Mouse (Mus musculus) embryonic facial prominence, embryonic 14.5 days (tissue): ENCODE results near the gene Zdhhc6. TPM values are rescaled to one million over a fixed set of nuclear protein-coding genes. Genes with fewer than 3 reads are reported as not detected.

Experiments
- ATAC-seq: fragments of 200-750 bp; cut with Nextera tagmentation; 2 replicates; pipeline ENCODE4 v1.8.0; 2017; ENCODE audit warnings: low read depth, moderate number of reproducible peaks, moderate TSS enrichment
- DNase-seq: peaks from one replicate; pipeline ENCODE4 v3.0.0-alpha.2; 2015; ENCODE audit warnings: low spot score
- H3K27ac ChIP-seq: fragments of 300-500 bp; sonication (generic); replicated peaks from 2 replicates; pipeline ENCODE4 v1.5.1; 2014; ENCODE audit warnings: low read depth, mild to moderate bottlenecking, low read length, moderate library complexity
- H3K27me3 ChIP-seq: fragments of 300-500 bp; sonication (generic); replicated peaks from 2 replicates; pipeline ENCODE4 v1.6.1; 2014; ENCODE audit warnings: low read length; ENCODE audit not compliant: control insufficient read depth, insufficient read depth
- H3K36me3 ChIP-seq: fragments of 300-500 bp; sonication (generic); 2 replicates; pipeline ENCODE4 v1.6.1; 2014; ENCODE audit warnings: low read length, mixed read lengths; ENCODE audit not compliant: control insufficient read depth, insufficient read depth
- H3K4me1 ChIP-seq: fragments of 300-500 bp; sonication (generic); 2 replicates; pipeline ENCODE4 v1.6.1; 2014; ENCODE audit warnings: antibody characterized with exemption, low read length; ENCODE audit not compliant: control insufficient read depth, insufficient read depth
- H3K4me2 ChIP-seq: fragments of 300-500 bp; sonication (generic); 2 replicates; pipeline ENCODE4 v1.6.1; 2014; ENCODE audit warnings: low read depth, mild to moderate bottlenecking, low read length, moderate library complexity, mixed read lengths
- H3K4me3 ChIP-seq: fragments of 300-500 bp; sonication (generic); 2 replicates; pipeline ENCODE4 v1.5.1; 2014; ENCODE audit warnings: low read depth, mild to moderate bottlenecking, low read length
- H3K9ac ChIP-seq: fragments of 300-500 bp; sonication (generic); 2 replicates; pipeline ENCODE4 v1.6.1; 2014; ENCODE audit warnings: low read depth, mild to moderate bottlenecking, low read length, moderate library complexity, mixed read lengths
- H3K9me3 ChIP-seq: fragments of 300-500 bp; sonication (generic); 2 replicates; pipeline ENCODE4 v1.6.1; 2016; ENCODE audit warnings: low read length; ENCODE audit not compliant: control insufficient read depth
- WGBS: fragments of 180-500 bp; shearing (Covaris S2); extraction: QIAGEN DNeasy Blood & Tissue Kit; methylation state at CpG from one replicate; pipeline ENCODE4 v1.1.7; 2014; 5-methylcytosine and 5-hydroxymethylcytosine counted together
- polyA plus RNA-seq: library from polyadenylated mRNA; unstranded; fragments of >200 nt; fragmentation: Nextera tagmentation; extraction: Ambion mirVana; gene quantifications from 2 replicates; pipeline ENCODE4 v1.2.1, GENCODE M21; 2014

Gene Zdhhc6
- polyA plus RNA-seq, 1 experiment from 2014 or later: 73.2 TPM

DNA sequence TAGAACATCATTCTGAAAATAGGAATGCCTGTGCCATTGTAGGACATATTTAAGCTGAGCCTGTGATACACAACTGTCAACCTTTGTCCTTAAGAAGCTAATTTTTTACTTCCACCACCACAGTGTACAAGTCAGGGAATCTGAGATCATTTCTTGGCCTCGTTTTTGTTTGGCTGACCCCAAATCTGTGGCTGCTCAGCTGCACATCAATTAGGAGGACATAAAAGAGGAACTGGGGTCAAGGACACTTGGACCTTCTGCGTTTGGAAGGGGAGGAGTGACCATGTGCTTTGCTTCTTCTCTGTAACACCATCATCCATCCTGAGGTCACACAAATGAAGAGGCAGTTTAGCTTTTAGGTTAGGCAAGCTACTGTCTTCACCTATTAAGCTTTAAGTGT lies 79.8 kb downstream of the Zdhhc6 start:
- no peak overlapping the region for H3K4me3 ChIP-seq
- DNase-seq (no peak), ATAC-seq (no peak)
- no peak overlapping the region for H3K9ac ChIP-seq
- H3K9me3 ChIP-seq: no peaks in the 10 kb centered on the region
- H3K4me2 ChIP-seq: no peak overlapping the region
- H3K36me3 ChIP-seq: no peaks in the 10 kb centered on the region
- WGBS: 38% methylated on average over 2 of the region's 2 CpGs
- H3K27me3 ChIP-seq: no peaks in the 10 kb centered on the region
- H3K27ac ChIP-seq: no peak overlapping the region
- no peaks in the 10 kb centered on the region for H3K4me1 ChIP-seq

DNA sequence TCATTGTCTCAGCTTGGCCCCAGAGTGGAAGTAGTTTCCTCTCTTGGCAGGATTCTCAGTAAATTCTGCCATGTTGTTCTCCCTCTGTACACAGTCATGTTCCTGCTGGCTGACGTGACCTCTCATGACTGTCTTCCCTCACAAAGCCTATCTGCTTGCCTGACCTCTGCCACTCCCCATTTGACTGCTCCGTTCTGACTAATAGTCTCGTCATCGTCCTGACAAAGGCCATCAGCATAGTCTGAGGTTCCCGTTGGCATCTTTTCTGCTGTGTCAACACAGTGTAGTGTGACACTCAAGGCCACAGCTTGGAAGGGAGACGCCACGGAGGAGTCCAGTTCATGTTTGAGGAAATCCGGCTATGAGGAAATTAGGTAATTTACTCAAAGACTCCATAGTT lies 83.7 kb downstream of the Zdhhc6 start:
- no peak for ATAC-seq
- DNase-seq: peak; percentile 8
- H3K4me1 ChIP-seq: no peaks in the 10 kb centered on the region
- no peak overlapping the region for H3K4me3 ChIP-seq
- no peak overlapping the region for H3K9ac ChIP-seq
- no peaks in the 10 kb centered on the region for H3K36me3 ChIP-seq
- no peak overlapping the region for H3K4me2 ChIP-seq
- 54% methylated on average over 8 of the region's 8 CpGs for WGBS
- no peak overlapping the region for H3K27ac ChIP-seq
- H3K9me3 ChIP-seq: no peaks in the 10 kb centered on the region
- H3K27me3 ChIP-seq: no peaks in the 10 kb centered on the region

DNA sequence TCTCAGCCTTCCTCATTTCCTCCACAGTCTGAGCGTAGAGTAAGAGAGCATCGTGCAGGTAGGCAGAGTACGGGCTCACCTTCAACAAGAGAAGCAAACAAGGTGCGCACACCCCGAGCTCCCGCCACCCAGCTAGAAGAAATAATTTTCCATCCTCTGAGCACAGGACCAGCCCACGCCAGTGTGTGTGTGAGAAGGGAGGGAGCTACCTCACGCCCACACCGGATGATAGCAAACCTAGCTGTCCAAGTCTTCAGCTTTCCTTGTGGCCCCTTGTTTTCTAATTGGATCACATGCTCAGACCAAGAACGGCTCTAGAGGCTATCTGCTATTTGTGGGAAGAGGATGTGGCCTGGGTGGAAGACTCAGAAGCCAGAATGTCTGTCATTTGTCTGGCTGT lies 84.8 kb downstream of the Zdhhc6 start:
- H3K9ac ChIP-seq: no peak overlapping the region
- H3K36me3 ChIP-seq: no peaks in the 10 kb centered on the region
- H3K27me3 ChIP-seq: no peaks in the 10 kb centered on the region
- 73% methylated on average over 10 of the region's 10 CpGs for WGBS
- H3K4me3 ChIP-seq: no peak overlapping the region
- DNase-seq: no peak
- H3K9me3 ChIP-seq: no peaks in the 10 kb centered on the region
- H3K4me2 ChIP-seq: no peak overlapping the region
- no peaks in the 10 kb centered on the region for H3K4me1 ChIP-seq
- H3K27ac ChIP-seq: no peak overlapping the region
- no peak for ATAC-seq

DNA sequence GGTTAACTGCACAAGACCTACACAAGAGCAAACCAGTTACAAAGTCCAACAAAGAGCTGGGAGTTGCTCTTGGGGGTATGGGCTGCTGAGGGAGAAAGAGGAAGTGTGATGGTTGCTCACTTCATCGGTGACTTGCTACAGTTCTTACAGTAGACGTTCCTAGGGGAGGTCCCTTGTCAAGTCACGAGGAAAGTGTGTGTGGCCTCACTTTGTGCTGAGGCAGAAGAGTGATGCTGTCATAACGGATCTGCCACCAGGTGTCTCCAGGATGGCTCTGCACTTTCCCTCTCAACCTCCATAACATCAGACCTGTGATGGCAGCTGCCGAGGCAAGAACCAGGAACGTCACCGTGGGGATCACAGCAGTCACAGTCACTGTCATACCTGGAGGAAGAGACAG lies 88.7 kb downstream of the Zdhhc6 start:
- no peaks in the 10 kb centered on the region for H3K36me3 ChIP-seq
- H3K27me3 ChIP-seq: no peaks in the 10 kb centered on the region
- no peak overlapping the region for H3K4me3 ChIP-seq
- H3K4me1 ChIP-seq: no peaks in the 10 kb centered on the region
- H3K9ac ChIP-seq: no peak overlapping the region
- no peak overlapping the region for H3K27ac ChIP-seq
- no peaks in the 10 kb centered on the region for H3K9me3 ChIP-seq
- no peak overlapping the region for H3K4me2 ChIP-seq
- ATAC-seq (no peak), DNase-seq (no peak)
- WGBS: 80% methylated on average over 7 of the region's 7 CpGs

DNA sequence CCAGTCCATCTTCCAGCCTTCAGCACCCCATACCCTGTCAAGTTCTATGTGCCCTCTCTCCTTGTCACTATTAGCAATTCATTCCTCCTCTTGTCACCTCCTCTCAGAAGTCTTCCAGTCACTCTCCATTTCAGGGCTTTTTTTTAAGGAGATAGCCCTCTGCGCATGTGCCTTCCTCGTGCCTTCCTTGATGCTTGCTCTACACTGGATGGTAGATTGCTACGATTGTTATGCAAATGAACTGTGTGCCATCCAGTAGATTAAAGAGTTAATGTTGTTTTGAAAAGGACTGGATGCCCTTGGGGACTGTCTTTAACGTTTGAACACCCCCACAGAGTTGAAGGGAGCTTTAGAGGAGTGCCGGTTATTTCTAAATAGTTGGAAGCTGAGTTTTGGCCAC lies 89.2 kb downstream of the Zdhhc6 start:
- no peak overlapping the region for H3K27ac ChIP-seq
- H3K36me3 ChIP-seq: no peaks in the 10 kb centered on the region
- H3K9ac ChIP-seq: no peak overlapping the region
- H3K27me3 ChIP-seq: no peaks in the 10 kb centered on the region
- no peak overlapping the region for H3K4me3 ChIP-seq
- WGBS: 60% methylated on average over 5 of the region's 5 CpGs
- ATAC-seq (no peak), DNase-seq (no peak)
- H3K9me3 ChIP-seq: no peaks in the 10 kb centered on the region
- no peaks in the 10 kb centered on the region for H3K4me1 ChIP-seq
- H3K4me2 ChIP-seq: no peak overlapping the region

DNA sequence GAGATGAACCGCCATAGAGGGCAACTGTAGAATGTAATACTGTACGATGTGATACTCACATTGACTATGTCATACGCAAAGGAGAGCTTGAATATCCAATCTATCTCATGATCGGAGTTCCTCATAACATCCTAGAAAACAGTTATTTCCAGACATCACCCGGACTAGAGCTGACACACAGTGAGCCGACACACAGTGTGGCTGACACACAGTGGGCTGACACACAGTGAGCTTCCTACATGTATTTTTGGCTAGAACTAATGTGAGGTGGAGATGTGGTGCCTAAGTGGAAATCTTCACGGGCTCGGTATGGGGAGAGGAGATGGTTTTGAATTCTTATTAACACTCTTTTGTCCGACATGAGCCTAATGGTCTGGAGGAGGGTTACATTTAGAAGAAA lies 93.6 kb downstream of the Zdhhc6 start:
- Histone ChIP-seq H3K27ac (no peak overlapping the region), H3K36me3 (no peaks in the 10 kb centered on the region), H3K4me3 (no peak overlapping the region), H3K4me1 (no peaks in the 10 kb centered on the region), H3K27me3 (no peaks in the 10 kb centered on the region), H3K9ac (no peak overlapping the region), H3K4me2 (no peak overlapping the region), H3K9me3 (no peaks in the 10 kb centered on the region)
- ATAC-seq (no peak), DNase-seq (no peak)
- 89% methylated on average over 9 of the region's 9 CpGs for WGBS

Other genes with a start within 250 kb of the Zdhhc6 start
- gene Gpam, start 188.8 kb downstream of the Zdhhc6 start, polyA plus RNA-seq: 15.4 and 17.0 TPM in 2 replicates
- gene Tectb, start 135.3 kb downstream of the Zdhhc6 start, polyA plus RNA-seq: 1.6 and 2.4 TPM in 2 replicates
- 0.06 TPM in 1 of 2 replicates, not detected in the other for gene Gucy2g, start 74.8 kb downstream of the Zdhhc6 start, polyA plus RNA-seq
- gene Acsl5, start 64.1 kb downstream of the Zdhhc6 start, polyA plus RNA-seq: 31.0 and 36.4 TPM in 2 replicates
- gene Vti1a, start 263 bp upstream of the Zdhhc6 start, polyA plus RNA-seq: 17.0 and 21.7 TPM in 2 replicates